Mouse (Mus musculus): Measurements from ENCODE around the gene Pomt1.

- TF ChIP-seq HCFC1 (IDR thresholded peaks at IDR 0.05; ENCODE audit: low read depth, low read length) (no peak), POLR2A (IDR thresholded peaks at IDR 0.05; ENCODE audit: low read depth, low read length) (no peak), CTCF (conservative IDR thresholded peaks at IDR 0.05 in 1 of 2, IDR thresholded peaks at IDR 0.05 in 1 of 2; ENCODE audit: low read depth in 2 of 2, low read length in 2 of 2) (no peak)
These were observed 63.1 kb downstream of the Pomt1 start for GRCm38 (mm10) chr2:32299469-32299868.

Data from CH12.LX (cell line).